Mouse (Mus musculus): ENCODE data around the gene Gm42906. TPM values are rescaled to one million over a fixed set of nuclear protein-coding genes. Genes with fewer than 3 reads are reported as not detected.

The Gm42906 gene
- polyA plus RNA-seq, 1 experiment, result not detected

DNA sequence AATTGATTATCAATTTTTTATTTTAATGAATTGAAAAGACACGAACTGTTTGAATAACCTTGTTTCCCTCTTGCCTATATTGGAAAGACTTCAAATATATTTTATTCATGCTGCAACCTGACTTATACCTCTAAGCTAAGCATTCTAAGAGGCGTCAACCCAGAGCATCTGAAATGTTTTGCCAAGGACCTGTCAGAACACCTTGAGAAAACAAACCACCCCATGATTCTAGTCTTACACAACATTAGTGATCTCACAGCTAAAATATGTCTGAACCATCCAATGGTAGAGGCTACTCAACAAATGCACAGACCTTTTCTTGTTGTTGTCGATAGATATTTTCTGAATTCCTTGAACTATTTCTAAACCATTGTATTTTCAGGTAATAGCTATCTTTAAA is 20.5 kb downstream of the Gm42906 start:
- TF ChIP-seq CTCF (conservative IDR thresholded peaks at IDR 0.05; ENCODE audit: insufficient read depth, insufficient read length, low read depth, low read length), result no peak
- no peak for TF ChIP-seq POLR2A (IDR thresholded peaks at IDR 0.05; ENCODE audit: low read depth, low read length)
- 88% methylated on average over 3 of the region's 3 CpGs for WGBS
- DNase-seq, result no peak
- Histone ChIP-seq H3K4me3 (ENCODE audit: insufficient read depth, low read depth, low read length) (no peak overlapping the region), H3K4me1 (ENCODE audit: control insufficient read depth, insufficient read depth, low read length) (no peaks in the 10 kb centered on the region), H3K27ac (ENCODE audit: insufficient read depth, low read depth, low read length) (no peak overlapping the region), H3K27me3 (replicated peaks; ENCODE audit: control insufficient read depth, insufficient read depth, low read length) (no peaks in the 10 kb centered on the region), H3K36me3 (ENCODE audit: control insufficient read depth, insufficient read depth, low read length) (no peaks in the 10 kb centered on the region)

DNA sequence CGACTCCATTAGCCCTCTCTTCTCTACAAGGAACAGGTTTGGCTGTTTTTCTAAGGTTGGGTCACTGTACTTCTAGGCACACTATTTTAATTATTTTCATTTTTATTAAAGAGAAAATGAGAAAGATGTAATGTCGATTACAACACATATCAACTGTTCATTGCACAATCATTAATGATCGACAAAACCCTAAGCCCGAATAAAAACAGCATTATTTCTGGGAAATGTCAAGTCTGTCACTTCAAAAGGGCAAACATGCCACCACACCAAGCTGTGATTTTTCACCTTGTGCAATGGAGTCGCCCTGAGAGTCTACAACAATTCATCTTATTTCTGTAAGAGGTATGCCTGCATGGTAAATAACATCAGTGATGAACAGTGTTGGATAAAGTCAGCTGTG is 21.7 kb downstream of the Gm42906 start:
- TF ChIP-seq CTCF (conservative IDR thresholded peaks at IDR 0.05; ENCODE audit: insufficient read depth, insufficient read length, low read depth, low read length) (no peak), POLR2A (IDR thresholded peaks at IDR 0.05; ENCODE audit: low read depth, low read length) (no peak)
- WGBS, result 76% methylated on average over 5 of the region's 5 CpGs
- H3K36me3 ChIP-seq (ENCODE audit: control insufficient read depth, insufficient read depth, low read length), result no peaks in the 10 kb centered on the region
- H3K4me1 ChIP-seq (ENCODE audit: control insufficient read depth, insufficient read depth, low read length), result no peaks in the 10 kb centered on the region
- H3K4me3 ChIP-seq (ENCODE audit: insufficient read depth, low read depth, low read length), result no peak overlapping the region
- no peak overlapping the region for H3K27ac ChIP-seq (ENCODE audit: insufficient read depth, low read depth, low read length)
- no peaks in the 10 kb centered on the region for H3K27me3 ChIP-seq (replicated peaks; ENCODE audit: control insufficient read depth, insufficient read depth, low read length)
- no peak for DNase-seq

DNA sequence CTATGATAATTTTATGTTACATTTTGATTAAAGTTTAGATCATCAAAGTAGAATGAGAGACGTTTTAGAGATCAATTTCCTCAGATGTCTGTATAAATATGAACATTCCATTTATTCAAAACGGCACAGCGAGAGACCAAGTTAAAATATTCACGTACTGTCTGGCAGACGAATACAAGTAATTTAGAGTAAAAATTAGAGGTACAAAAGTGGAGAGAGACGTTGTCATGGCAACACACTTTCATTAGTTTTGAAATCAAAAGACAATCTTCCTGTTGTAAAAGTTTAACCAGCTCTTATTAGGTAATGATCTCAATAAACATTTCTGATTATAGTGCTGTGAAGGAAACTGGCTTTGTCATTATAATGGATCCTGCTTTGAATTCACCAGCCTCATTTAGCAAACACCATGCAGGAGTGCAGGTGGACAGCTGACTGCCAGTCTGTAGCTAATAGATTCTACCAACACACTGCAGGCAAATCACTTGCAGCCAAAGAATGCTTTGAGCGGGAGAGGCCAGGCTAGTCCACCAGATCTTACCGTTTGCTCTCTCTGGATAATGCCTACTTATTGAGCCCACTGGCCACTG is 22.6 kb downstream of the Gm42906 start:
- H3K27me3 ChIP-seq (replicated peaks; ENCODE audit: control insufficient read depth, insufficient read depth, low read length), result no peaks in the 10 kb centered on the region
- H3K4me3 ChIP-seq (ENCODE audit: insufficient read depth, low read depth, low read length), result no peak overlapping the region
- 57% methylated on average over 8 of the region's 8 CpGs for WGBS
- H3K27ac ChIP-seq (ENCODE audit: insufficient read depth, low read depth, low read length), result no peak overlapping the region
- H3K36me3 ChIP-seq (ENCODE audit: control insufficient read depth, insufficient read depth, low read length), result no peaks in the 10 kb centered on the region
- no peaks in the 10 kb centered on the region for H3K4me1 ChIP-seq (ENCODE audit: control insufficient read depth, insufficient read depth, low read length)
- TF ChIP-seq POLR2A (IDR thresholded peaks at IDR 0.05; ENCODE audit: low read depth, low read length), result no peak
- TF ChIP-seq CTCF (conservative IDR thresholded peaks at IDR 0.05; ENCODE audit: insufficient read depth, insufficient read length, low read depth, low read length), result no peak
- DNase-seq, result no peak

- no peaks in the 10 kb centered on the region for H3K27me3 ChIP-seq (replicated peaks; ENCODE audit: control insufficient read depth, insufficient read depth, low read length)
- H3K36me3 ChIP-seq (ENCODE audit: control insufficient read depth, insufficient read depth, low read length), result no peaks in the 10 kb centered on the region
- TF ChIP-seq CTCF (conservative IDR thresholded peaks at IDR 0.05; ENCODE audit: insufficient read depth, insufficient read length, low read depth, low read length) (no peak), POLR2A (IDR thresholded peaks at IDR 0.05; ENCODE audit: low read depth, low read length) (no peak)
- H3K27ac ChIP-seq (ENCODE audit: insufficient read depth, low read depth, low read length), result no peak overlapping the region
- no peak for DNase-seq
- no peak overlapping the region for H3K4me3 ChIP-seq (ENCODE audit: insufficient read depth, low read depth, low read length)
- H3K4me1 ChIP-seq (ENCODE audit: control insufficient read depth, insufficient read depth, low read length), result no peaks in the 10 kb centered on the region
- WGBS, result 50% methylated on average over 2 of the region's 2 CpGs
These were observed 24.4 kb downstream of the Gm42906 start for GRCm38 (mm10) chr5:151403586-151403985.

GRCm38 (mm10) chr5:151400557-151400944 is 27.4 kb downstream of the Gm42906 start:
- H3K4me3 ChIP-seq (ENCODE audit: insufficient read depth, low read depth, low read length), result no peak overlapping the region
- no peaks in the 10 kb centered on the region for H3K36me3 ChIP-seq (ENCODE audit: control insufficient read depth, insufficient read depth, low read length)
- no peak overlapping the region for H3K27ac ChIP-seq (ENCODE audit: insufficient read depth, low read depth, low read length)
- no peaks in the 10 kb centered on the region for H3K27me3 ChIP-seq (replicated peaks; ENCODE audit: control insufficient read depth, insufficient read depth, low read length)
- no peak for TF ChIP-seq CTCF (conservative IDR thresholded peaks at IDR 0.05; ENCODE audit: insufficient read depth, insufficient read length, low read depth, low read length)
- H3K4me1 ChIP-seq (ENCODE audit: control insufficient read depth, insufficient read depth, low read length), result no peaks in the 10 kb centered on the region
- 84% methylated on average over 2 of the region's 2 CpGs for WGBS
- no peak for DNase-seq

DNA sequence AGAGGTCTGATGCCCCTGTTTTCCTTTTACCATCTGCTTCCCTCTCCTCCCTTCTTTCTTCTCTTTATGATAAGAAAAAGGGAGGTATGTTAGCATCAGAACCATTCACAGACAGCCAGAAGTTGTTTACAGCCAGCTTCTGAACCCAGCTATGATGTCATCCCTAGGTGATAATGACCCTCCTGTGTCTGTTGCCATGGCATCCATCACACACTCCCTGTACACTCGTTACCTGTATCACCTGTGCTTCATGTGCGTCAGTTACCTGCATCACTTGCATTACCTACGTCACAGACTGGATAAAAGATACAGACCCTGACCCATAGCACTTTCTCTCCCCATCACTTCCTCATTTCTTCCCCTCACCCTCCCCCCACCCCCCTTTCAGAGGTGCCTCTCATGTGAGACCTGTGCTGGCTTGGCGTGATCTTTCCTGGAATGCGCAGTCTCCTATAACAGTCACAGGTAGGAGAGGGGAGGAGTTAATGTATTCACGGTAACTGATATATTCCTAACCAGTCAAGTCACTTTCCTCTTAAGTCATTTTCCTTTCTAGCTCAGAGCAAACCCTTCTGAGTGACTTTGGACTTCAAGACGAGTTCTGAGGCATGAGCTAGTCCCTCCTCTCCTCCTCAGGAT is 27.9 kb downstream of the Gm42906 start:
- 69% methylated on average over 7 of the region's 7 CpGs for WGBS
- H3K27ac ChIP-seq (ENCODE audit: insufficient read depth, low read depth, low read length), result no peak overlapping the region
- no peaks in the 10 kb centered on the region for H3K27me3 ChIP-seq (replicated peaks; ENCODE audit: control insufficient read depth, insufficient read depth, low read length)
- no peaks in the 10 kb centered on the region for H3K4me1 ChIP-seq (ENCODE audit: control insufficient read depth, insufficient read depth, low read length)
- TF ChIP-seq CTCF (conservative IDR thresholded peaks at IDR 0.05; ENCODE audit: insufficient read depth, insufficient read length, low read depth, low read length), result no peak
- no peak for TF ChIP-seq POLR2A (IDR thresholded peaks at IDR 0.05; ENCODE audit: low read depth, low read length)
- no peaks in the 10 kb centered on the region for H3K36me3 ChIP-seq (ENCODE audit: control insufficient read depth, insufficient read depth, low read length)
- no peak overlapping the region for H3K4me3 ChIP-seq (ENCODE audit: insufficient read depth, low read depth, low read length)
- DNase-seq, result no peak

GRCm38 (mm10) chr5:151396119-151396518 is 31.8 kb downstream of the Gm42906 start:
- Histone ChIP-seq H3K27ac (ENCODE audit: insufficient read depth, low read depth, low read length) (no peak overlapping the region), H3K4me1 (ENCODE audit: control insufficient read depth, insufficient read depth, low read length) (no peaks in the 10 kb centered on the region), H3K36me3 (ENCODE audit: control insufficient read depth, insufficient read depth, low read length) (no peaks in the 10 kb centered on the region), H3K27me3 (replicated peaks; ENCODE audit: control insufficient read depth, insufficient read depth, low read length) (no peaks in the 10 kb centered on the region), H3K4me3 (ENCODE audit: insufficient read depth, low read depth, low read length) (no peak overlapping the region)
- WGBS, result 86% methylated on average over 4 of the region's 4 CpGs
- no peak for DNase-seq
- TF ChIP-seq CTCF (conservative IDR thresholded peaks at IDR 0.05; ENCODE audit: insufficient read depth, insufficient read length, low read depth, low read length) (no peak), POLR2A (IDR thresholded peaks at IDR 0.05; ENCODE audit: low read depth, low read length) (no peak)
